Mouse (Mus musculus): ENCODE data around the gene Trpm1.
A peak's percentile ranks its signal among the peaks of the same experiment; 100 is the strongest.

The Trpm1 gene

DNA sequence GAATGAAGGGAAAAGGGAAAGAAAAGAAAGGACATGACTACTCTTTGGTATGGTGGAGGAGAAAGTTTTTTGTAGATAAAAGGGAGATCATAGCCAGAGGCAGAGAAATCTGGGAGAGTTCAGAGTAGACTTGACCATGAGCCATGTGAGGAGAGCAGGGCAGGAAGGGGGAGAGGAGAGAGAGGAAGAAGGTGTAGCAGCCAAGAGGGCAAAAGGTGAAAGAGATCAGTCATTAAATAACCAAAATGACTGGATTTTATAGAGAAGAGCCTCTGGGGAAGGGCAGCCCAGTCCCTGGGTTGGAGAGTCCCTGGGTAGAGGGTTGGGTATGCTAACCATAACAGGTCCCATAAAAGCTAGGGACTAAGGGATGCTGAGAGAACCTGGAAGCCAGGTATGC, 132.9 kb downstream of the Trpm1 start:
- no peak for DNase-seq (ENCODE audit: extremely low spot score, low read depth, low spot score)

- peak; percentile 78 for DNase-seq (ENCODE audit: extremely low spot score, low read depth, low spot score)
Measured at GRCm38 (mm10) chr7:64287414-64288091, 133.9 kb downstream of the Trpm1 start, which contains the start of gene Mtmr10. Mtmr10 (plus strand) TSS chr7:64287653.

DNA sequence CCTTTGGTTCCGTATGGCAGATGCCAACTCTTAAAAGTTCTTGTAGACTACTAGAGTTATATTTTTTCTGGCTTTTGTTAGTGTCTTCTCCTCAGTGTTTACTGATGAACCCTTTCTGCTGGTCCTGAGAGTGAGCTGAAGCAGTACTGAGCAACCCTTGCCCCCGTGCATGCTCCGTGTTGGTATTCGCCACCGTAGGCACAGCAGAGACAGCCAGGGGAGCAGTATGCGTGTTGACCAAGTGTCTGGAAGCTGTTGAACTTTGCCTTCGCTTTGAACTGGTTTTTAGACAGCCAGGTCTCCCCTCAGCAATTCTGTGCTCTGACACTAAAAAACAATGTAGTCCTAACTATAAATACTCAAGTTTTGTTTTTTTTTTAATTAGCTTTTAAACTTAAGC, 135.8 kb downstream of the Trpm1 start:
- DNase-seq (ENCODE audit: extremely low spot score, low read depth, low spot score): no peak

GRCm38 (mm10) chr7:64290431-64290830, 136.8 kb downstream of the Trpm1 start:
- no peak for DNase-seq (ENCODE audit: extremely low spot score, low read depth, low spot score)

DNA sequence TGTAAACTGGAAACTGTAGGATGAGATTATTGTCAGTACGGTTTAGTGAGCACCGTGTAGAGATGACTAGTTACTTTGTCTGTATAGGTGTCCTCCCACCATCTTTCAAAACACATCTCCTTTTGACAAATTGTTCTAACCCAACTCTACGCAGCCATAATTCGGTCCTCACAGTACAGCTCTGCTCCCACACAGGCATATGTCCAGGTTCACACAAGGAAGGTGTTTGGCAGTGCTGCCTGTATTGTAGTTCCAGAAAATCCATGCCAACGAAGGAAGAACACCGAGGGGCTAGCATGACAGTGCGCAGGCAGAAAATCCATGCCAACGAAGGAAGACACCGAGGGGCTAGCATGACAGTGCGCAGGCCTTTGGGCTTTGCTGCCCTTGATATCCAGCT, 138.1 kb downstream of the Trpm1 start:
- no peak for DNase-seq (ENCODE audit: extremely low spot score, low read depth, low spot score)

- DNase-seq (ENCODE audit: extremely low spot score, low read depth, low spot score): no peak
Measured at GRCm38 (mm10) chr7:64296286-64297010, 142.8 kb downstream of the Trpm1 start.

- no peak for DNase-seq (ENCODE audit: extremely low spot score, low read depth, low spot score)
Measured at GRCm38 (mm10) chr7:64310241-64310640, 156.6 kb downstream of the Trpm1 start.

GRCm38 (mm10) chr7:64310756-64311155, 157.1 kb downstream of the Trpm1 start:
- DNase-seq (ENCODE audit: extremely low spot score, low read depth, low spot score): no peak

- DNase-seq (ENCODE audit: extremely low spot score, low read depth, low spot score): no peak
Measured at GRCm38 (mm10) chr7:64312811-64313210, 159.2 kb downstream of the Trpm1 start.

Data from hindlimb bud, embryonic 11.5 days (tissue).